Mouse (Mus musculus) heart, embryonic 15.5 days (tissue): ENCODE measurements around the gene Aldoart2. TPM values are rescaled to one million over a fixed set of nuclear protein-coding genes. Genes with fewer than 3 reads are reported as not detected.

Experiments used
- ATAC-seq: fragments of 200-750 bp; cut with Nextera tagmentation; replicated peaks from 2 replicates; pipeline ENCODE4 v1.8.0; 2017; ENCODE audit warnings: low read depth, moderate TSS enrichment; ENCODE audit not compliant: insufficient number of reproducible peaks, insufficient read depth, low FRiP score
- H3K27ac ChIP-seq: fragments of 300-500 bp; sonication (generic); 2 replicates; pipeline ENCODE4 v1.5.1; 2015; ENCODE audit warnings: mild to moderate bottlenecking, inconsistent platforms
- H3K27me3 ChIP-seq: fragments of 300-500 bp; sonication (generic); 2 replicates; pipeline ENCODE4 v1.6.1; 2015; ENCODE audit warnings: inconsistent platforms
- H3K36me3 ChIP-seq: fragments of 300-500 bp; sonication (generic); 2 replicates; pipeline ENCODE4 v1.6.1; 2015; ENCODE audit warnings: mild to moderate bottlenecking, inconsistent platforms
- H3K4me1 ChIP-seq: fragments of 300-500 bp; sonication (generic); replicated peaks from 2 replicates; pipeline ENCODE4 v1.6.1; 2015; ENCODE audit warnings: inconsistent platforms
- H3K4me2 ChIP-seq: fragments of 300-500 bp; sonication (generic); 2 replicates; pipeline ENCODE4 v1.6.1; 2015; ENCODE audit warnings: inconsistent platforms, mild to moderate bottlenecking, moderate library complexity
- H3K4me3 ChIP-seq: fragments of 300-500 bp; sonication (generic); 2 replicates; pipeline ENCODE4 v1.5.1; 2015; ENCODE audit warnings: mild to moderate bottlenecking, inconsistent platforms
- H3K9ac ChIP-seq: fragments of 300-500 bp; sonication (generic); 2 replicates; pipeline ENCODE4 v1.6.1; 2015; ENCODE audit warnings: mild to moderate bottlenecking, inconsistent platforms
- H3K9me3 ChIP-seq: fragments of 300-500 bp; sonication (generic); replicated peaks from 2 replicates; pipeline ENCODE4 v1.6.1; 2016; ENCODE audit warnings: inconsistent platforms
- WGBS: fragments of 180-500 bp; shearing (Covaris S2); methylation state at CpG from one replicate; pipeline ENCODE4 v1.1.7; 2015; ENCODE audit warnings: mixed read lengths; 5-methylcytosine and 5-hydroxymethylcytosine counted together
- polyA plus RNA-seq: library from polyadenylated mRNA; unstranded; fragments of >200 nt; fragmentation: Nextera tagmentation; extraction: Ambion mirVana; gene quantifications from 2 replicates; pipeline ENCODE4 v1.2.1, GENCODE M21; 2015

The Aldoart2 gene
- polyA plus RNA-seq, 1 experiment from 2014 or later, result 0.10 TPM

DNA sequence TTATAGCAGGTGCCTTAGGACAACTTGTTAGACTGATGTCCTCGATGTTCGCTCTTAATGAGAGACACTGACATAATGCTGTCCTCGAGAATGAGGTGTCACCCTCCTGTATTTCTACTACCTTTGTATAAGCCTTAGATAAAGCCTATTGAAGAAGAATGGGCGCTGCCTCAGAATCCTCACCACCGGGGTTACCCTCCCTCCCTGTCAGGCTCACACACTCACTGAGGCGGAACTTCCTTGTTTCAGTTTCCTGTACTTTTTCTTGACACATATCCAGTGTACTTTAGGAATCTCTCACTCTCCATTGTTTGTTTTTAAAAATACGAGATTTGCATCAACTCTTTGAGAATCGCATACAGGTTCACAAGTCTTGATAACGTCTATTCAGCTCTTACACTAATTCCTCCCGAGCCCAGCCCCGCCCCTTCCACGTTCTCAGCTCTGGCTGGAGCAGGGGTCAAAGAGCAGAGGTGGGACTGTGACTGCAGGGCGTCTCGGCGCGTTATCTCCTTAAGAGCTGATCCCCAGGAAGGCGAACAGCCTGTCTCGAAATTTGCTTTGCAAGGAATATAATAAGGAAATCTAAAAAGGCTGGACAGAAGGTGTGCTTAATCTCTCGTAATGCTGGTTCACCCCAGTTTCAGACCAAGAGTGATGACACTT is 4.9 kb upstream of the Aldoart2 start:
- Histone ChIP-seq H3K9me3 (no peaks in the 10 kb centered on the region), H3K4me2 (peak overlapping the region; percentile 66), H3K27me3 (no peaks in the 10 kb centered on the region), H3K36me3 (no peaks in the 10 kb centered on the region), H3K9ac (peak overlapping the region; percentile 10; the same call in 1 of the 2 replicates), H3K27ac (no peak overlapping the region), H3K4me3 (peak overlapping the region; percentile 45), H3K4me1 (no peaks in the 10 kb centered on the region; the same call in 1 of the 2 replicates)
- 14% methylated on average over 19 of the region's 19 CpGs for WGBS
- ATAC-seq, result no peak

DNA sequence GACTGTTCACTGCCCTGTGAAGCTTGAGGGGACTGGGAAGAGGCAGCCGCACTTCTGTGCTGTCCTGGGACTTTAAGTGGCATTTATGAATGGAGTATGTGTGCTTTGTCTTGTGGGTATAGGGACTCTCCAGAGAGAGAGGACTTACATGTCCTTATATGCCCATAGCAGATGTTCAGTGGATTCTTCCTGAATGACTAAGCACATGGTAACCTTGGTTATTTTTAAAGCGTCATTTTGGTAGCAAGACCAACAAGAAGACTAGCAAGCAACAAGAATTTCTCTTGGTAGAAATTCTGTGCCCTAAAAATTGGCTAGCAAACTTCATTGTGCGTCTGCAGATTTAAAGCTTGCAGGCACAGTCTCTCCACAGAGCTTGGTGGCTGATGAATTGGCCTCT is 1.3 kb upstream of the Aldoart2 start:
- H3K9me3 ChIP-seq, result no peaks in the 10 kb centered on the region
- WGBS, result 90% methylated on average over 3 of the region's 3 CpGs

DNA sequence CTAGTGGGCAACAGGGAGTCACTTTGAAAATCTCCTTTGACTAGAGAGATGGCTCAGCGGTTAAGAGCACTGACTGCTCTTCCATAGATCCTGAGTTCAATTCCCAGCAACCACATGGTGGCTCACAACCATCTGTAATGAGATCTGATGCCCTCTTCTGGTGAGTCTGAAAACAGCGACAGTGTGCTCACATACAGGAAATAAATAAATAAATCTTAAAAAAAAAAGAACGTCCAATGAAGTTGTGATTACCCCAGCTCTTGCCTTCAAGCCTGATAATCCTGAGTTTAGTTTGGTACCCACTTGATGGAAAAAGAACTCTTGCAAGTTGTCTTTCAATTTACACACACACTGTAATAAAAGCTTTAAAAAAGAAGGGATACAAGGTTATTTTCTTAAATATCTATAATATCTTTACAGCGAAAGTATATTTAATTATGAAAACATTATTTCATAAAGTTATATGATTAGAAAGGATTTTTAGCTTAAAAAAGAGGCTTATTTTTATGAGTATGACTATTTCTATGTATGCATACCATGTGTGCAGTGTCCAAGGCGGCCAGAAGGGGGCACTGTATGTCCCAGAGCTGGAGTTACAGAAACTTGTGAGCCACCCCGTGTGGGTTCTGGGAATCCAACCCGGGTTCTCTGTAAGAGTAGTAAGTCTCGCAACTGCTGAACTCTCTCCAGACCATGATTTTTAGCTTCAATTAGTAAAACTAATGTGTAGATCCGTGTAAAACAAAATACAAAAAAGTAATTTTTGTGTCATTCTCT is 664 bp upstream of the Aldoart2 start:
- no peak overlapping the region for H3K4me3 ChIP-seq
- H3K9me3 ChIP-seq, result no peaks in the 10 kb centered on the region
- H3K36me3 ChIP-seq, result no peaks in the 10 kb centered on the region
- H3K9ac ChIP-seq, result no peak overlapping the region
- H3K27me3 ChIP-seq, result no peaks in the 10 kb centered on the region
- ATAC-seq, result no peak
- WGBS, result 85% methylated on average over 9 of the region's 9 CpGs
- no peak overlapping the region for H3K4me2 ChIP-seq
- no peaks in the 10 kb centered on the region; the same call in 1 of the 2 replicates for H3K4me1 ChIP-seq
- no peak overlapping the region for H3K27ac ChIP-seq

More for the DNA sequence above, 1.3 kb upstream of the Aldoart2 start:
- H3K4me2 ChIP-seq, result no peak overlapping the region
- H3K4me1 ChIP-seq, result no peaks in the 10 kb centered on the region; the same call in 1 of the 2 replicates
- no peaks in the 10 kb centered on the region for H3K36me3 ChIP-seq
- H3K9ac ChIP-seq, result no peak overlapping the region
- no peak for ATAC-seq
- no peak overlapping the region for H3K4me3 ChIP-seq
- H3K27ac ChIP-seq, result no peak overlapping the region
- H3K27me3 ChIP-seq, result no peaks in the 10 kb centered on the region

DNA sequence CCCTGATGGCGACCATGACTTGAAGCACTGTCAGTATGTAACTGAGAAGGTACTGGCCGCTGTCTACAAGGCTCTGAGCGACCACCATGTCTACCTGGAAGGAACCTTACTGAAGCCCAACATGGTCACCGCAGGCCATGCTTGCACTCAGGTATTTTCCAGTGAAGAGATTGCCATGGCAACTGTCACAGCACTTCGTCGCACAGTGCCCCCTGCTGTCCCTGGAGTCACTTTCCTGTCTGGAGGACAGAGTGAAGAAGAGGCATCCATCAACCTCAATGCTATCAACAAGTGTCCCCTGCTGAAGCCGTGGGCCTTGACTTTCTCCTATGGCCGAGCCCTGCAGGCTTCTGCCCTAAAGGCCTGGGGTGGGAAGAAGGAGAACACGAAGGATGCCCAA is 828 bp downstream of the Aldoart2 start:
- no peaks in the 10 kb centered on the region for H3K9me3 ChIP-seq
- H3K4me1 ChIP-seq, result no peaks in the 10 kb centered on the region
- H3K4me3 ChIP-seq, result no peak overlapping the region
- WGBS, result 74% methylated on average over 9 of the region's 9 CpGs
- no peak for ATAC-seq
- no peaks in the 10 kb centered on the region for H3K36me3 ChIP-seq
- H3K27me3 ChIP-seq, result no peaks in the 10 kb centered on the region
- no peak overlapping the region for H3K9ac ChIP-seq
- H3K4me2 ChIP-seq, result no peak overlapping the region
- no peak overlapping the region for H3K27ac ChIP-seq

DNA sequence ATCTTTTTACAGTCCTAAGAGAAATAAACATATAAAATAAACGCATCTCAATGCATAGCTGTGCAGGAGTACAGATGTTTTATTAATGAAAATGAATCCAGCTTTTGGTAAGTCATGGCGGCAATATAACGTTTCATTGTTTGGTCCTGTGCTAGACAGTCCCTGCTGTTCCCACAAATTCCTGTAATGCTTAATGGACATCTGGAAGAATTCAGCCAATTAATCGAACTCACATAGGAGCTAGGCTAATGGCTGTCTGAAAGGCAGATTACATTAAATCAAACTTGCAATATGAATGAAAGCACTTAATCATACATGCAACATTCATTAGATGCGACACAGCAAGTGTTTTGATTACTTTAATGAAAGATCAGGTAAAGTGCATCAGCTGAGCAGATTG is 1.8 kb downstream of the Aldoart2 start:
- H3K9ac ChIP-seq, result no peak overlapping the region
- H3K4me3 ChIP-seq, result no peak overlapping the region
- H3K27me3 ChIP-seq, result no peaks in the 10 kb centered on the region
- H3K36me3 ChIP-seq, result no peaks in the 10 kb centered on the region
- no peak for ATAC-seq
- 78% methylated on average over 5 of the region's 5 CpGs for WGBS
- H3K4me1 ChIP-seq, result no peaks in the 10 kb centered on the region
- no peak overlapping the region for H3K4me2 ChIP-seq
- no peaks in the 10 kb centered on the region for H3K9me3 ChIP-seq
- H3K27ac ChIP-seq, result no peak overlapping the region

DNA sequence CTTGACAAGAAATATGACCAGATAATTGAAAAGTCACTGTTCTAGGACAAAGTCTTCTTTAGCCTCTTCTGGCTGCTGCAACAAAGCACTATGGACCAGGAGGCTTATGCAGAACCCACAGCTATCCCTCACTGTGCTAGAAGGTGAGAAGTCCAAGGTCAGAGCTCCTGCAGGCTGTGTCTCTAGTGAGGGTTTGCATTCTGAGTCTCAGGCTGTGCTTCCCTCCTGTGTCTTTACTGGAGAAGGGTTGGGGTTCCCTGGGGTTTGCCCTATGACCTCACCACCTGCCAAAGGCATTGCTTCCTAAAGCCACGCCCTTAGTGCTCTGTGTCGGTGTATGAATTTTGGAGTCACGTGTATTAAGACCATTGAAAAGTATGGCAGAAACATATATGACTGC is 3.4 kb downstream of the Aldoart2 start:
- no peaks in the 10 kb centered on the region for H3K9me3 ChIP-seq
- no peak overlapping the region for H3K27ac ChIP-seq
- H3K27me3 ChIP-seq, result no peaks in the 10 kb centered on the region
- no peak overlapping the region for H3K9ac ChIP-seq
- H3K4me2 ChIP-seq, result no peak overlapping the region
- H3K4me3 ChIP-seq, result no peak overlapping the region
- H3K36me3 ChIP-seq, result no peaks in the 10 kb centered on the region
- WGBS, result 82% methylated on average over 3 of the region's 3 CpGs
- no peak for ATAC-seq
- H3K4me1 ChIP-seq, result no peaks in the 10 kb centered on the region

DNA sequence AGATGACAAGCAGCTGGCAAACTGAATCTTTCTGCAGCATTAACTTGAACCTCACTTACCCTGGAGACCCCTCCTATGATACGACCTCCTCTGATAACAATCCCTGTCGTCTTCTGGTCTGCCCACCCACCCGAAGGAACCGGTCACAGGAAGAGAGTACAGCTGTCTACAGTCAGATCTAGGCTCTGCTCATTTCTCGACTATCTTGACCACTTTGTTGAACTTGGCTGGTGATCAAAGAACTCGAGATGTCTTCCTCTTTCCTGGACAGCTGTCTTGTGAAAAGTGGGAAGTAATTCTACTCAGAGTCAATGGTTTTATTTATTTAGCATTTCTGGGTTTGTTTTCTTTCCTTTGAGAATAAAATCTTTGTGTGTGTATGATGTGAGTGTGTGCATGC is 4.6 kb downstream of the Aldoart2 start:
- H3K9me3 ChIP-seq, result no peaks in the 10 kb centered on the region
- H3K4me2 ChIP-seq, result no peak overlapping the region
- no peaks in the 10 kb centered on the region for H3K36me3 ChIP-seq
- H3K4me3 ChIP-seq, result no peak overlapping the region
- no peaks in the 10 kb centered on the region for H3K27me3 ChIP-seq
- no peak for ATAC-seq
- no peak overlapping the region for H3K27ac ChIP-seq
- no peak overlapping the region for H3K9ac ChIP-seq
- no peaks in the 10 kb centered on the region for H3K4me1 ChIP-seq
- 36% methylated on average over 6 of the region's 6 CpGs for WGBS

DNA sequence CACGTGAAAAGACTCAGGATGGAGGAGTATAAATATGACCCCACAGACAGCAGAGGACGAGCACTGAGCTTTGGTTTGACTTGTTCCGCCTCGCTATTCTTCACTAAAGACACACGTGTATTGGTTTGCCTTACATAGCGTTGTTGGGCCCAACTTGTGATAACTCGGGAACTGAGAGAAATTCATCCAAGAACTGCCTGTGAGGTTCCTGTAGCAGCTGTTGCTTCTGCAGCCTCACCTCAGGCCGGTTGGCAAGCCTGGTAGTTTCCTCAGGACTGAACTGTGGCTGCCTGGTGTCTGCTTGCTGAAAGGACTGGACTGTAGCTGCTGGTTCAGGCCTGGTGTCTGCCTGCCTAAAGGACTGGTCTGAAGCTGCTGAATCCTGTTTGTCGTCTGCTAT is 5.6 kb downstream of the Aldoart2 start:
- no peaks in the 10 kb centered on the region for H3K36me3 ChIP-seq
- no peak overlapping the region for H3K9ac ChIP-seq
- H3K27me3 ChIP-seq, result no peaks in the 10 kb centered on the region
- no peaks in the 10 kb centered on the region for H3K4me1 ChIP-seq
- WGBS, result 81% methylated on average over 9 of the region's 9 CpGs
- no peak overlapping the region for H3K4me2 ChIP-seq
- H3K4me3 ChIP-seq, result no peak overlapping the region
- ATAC-seq, result no peak
- H3K9me3 ChIP-seq, result no peaks in the 10 kb centered on the region
- no peak overlapping the region for H3K27ac ChIP-seq

DNA sequence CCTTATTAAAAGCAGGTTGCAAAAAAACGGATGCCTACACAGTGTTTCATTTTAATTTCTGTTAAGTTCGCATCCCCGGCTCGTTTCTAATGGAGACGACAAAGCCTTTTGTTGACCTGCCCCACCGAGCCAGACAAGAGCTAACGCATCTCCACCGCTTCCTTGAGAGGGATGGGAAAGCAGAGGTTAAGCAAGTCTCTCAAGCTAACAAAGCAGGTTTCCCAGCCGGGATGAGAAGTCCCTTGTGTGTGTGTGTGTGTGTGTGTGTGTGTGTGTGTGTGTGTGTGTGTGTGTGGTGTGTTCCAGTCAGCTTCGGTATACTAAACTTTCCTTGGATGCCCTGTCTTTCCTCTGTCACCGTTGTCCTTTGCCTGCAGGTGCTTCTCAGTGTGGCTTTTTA is 6.1 kb downstream of the Aldoart2 start:
- no peak overlapping the region for H3K4me3 ChIP-seq
- no peak for ATAC-seq
- 76% methylated on average over 11 of the region's 11 CpGs for WGBS
- no peak overlapping the region for H3K9ac ChIP-seq
- H3K9me3 ChIP-seq, result no peaks in the 10 kb centered on the region
- no peaks in the 10 kb centered on the region for H3K27me3 ChIP-seq
- H3K27ac ChIP-seq, result no peak overlapping the region
- no peaks in the 10 kb centered on the region for H3K4me1 ChIP-seq
- H3K4me2 ChIP-seq, result no peak overlapping the region
- H3K36me3 ChIP-seq, result no peaks in the 10 kb centered on the region

DNA sequence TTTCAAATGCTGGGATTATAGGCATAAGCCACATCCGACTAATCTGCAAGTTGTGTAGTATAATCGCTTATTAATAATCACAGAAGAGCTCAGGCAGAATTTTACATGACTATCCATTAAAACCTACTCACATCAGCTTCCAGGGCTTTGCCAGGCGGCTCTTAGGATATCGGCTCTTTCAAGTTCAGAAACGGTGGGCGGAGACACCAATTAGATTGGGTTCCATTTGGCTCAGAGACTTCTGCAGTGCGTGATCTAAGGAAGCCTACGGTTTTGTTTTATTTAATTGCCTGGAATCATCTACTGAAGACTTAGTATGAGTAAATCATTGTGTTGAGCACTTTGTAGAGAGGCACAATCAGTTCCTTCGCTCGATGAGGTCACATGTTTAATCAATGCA is 6.6 kb downstream of the Aldoart2 start:
- Histone ChIP-seq H3K4me1 (no peaks in the 10 kb centered on the region), H3K4me2 (no peak overlapping the region), H3K9me3 (no peaks in the 10 kb centered on the region), H3K27me3 (no peaks in the 10 kb centered on the region), H3K36me3 (no peaks in the 10 kb centered on the region), H3K4me3 (no peak overlapping the region), H3K9ac (no peak overlapping the region), H3K27ac (no peak overlapping the region)
- ATAC-seq, result no peak
- WGBS, result 79% methylated on average over 10 of the region's 10 CpGs

DNA sequence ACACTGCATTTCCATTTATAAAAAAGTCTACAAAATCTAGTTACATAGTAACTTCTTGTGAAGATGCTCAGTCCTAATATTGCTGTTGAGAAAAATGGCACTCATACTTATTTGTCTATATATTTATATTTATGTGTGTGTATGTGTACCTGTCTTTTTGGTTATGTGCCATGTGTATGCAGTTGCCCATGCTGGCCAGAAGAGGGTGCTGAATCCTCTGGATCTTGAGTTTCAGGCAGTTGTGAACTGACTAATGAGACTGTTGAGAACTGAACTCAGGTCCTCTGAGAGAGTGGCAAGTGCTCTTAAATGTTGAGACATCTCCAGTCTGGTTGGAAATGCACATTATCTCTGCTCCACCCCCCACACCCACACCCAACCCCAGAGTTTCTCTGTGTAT is 8.1 kb downstream of the Aldoart2 start:
- Histone ChIP-seq H3K9me3 (no peaks in the 10 kb centered on the region), H3K4me2 (no peak overlapping the region), H3K27me3 (no peaks in the 10 kb centered on the region), H3K27ac (no peak overlapping the region), H3K36me3 (no peaks in the 10 kb centered on the region), H3K9ac (no peak overlapping the region), H3K4me3 (no peak overlapping the region), H3K4me1 (no peaks in the 10 kb centered on the region)
- no peak for ATAC-seq

DNA sequence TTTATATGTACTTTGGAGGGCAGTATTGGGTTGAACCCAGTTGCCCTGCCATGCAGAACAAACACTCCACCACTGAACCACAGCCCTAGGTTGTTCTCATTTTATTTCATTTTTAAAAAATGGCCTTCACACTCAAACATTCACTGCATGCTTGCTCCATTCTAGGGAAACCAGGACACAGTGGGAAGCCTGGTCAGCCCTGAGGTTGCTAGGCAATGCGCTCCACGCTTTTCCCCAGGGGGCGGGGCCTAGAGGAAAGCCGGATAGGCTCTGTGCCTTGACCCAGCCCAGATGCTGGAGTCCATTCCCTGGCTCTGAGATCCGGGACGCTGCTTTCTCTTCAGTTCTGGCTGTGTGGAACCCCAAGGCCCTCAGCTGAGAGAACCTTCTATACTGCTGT is 8.8 kb downstream of the Aldoart2 start:
- no peak overlapping the region for H3K4me2 ChIP-seq
- H3K36me3 ChIP-seq, result no peaks in the 10 kb centered on the region
- no peak overlapping the region for H3K4me3 ChIP-seq
- H3K9ac ChIP-seq, result no peak overlapping the region
- H3K27me3 ChIP-seq, result no peaks in the 10 kb centered on the region
- no peak for ATAC-seq
- 6% methylated on average over 6 of the region's 6 CpGs for WGBS
- no peaks in the 10 kb centered on the region for H3K9me3 ChIP-seq
- H3K4me1 ChIP-seq, result no peaks in the 10 kb centered on the region
- no peak overlapping the region for H3K27ac ChIP-seq
